Mouse (Mus musculus) cerebellum, adult 9-10 months (tissue): ENCODE data around the gene Vav2.
A peak's percentile ranks its signal among the peaks of the same experiment; 100 is the strongest.

Experiments
- DNase-seq: peaks from one replicate; pipeline ENCODE4 v3.0.0; 2022

The Vav2 gene

DNA sequence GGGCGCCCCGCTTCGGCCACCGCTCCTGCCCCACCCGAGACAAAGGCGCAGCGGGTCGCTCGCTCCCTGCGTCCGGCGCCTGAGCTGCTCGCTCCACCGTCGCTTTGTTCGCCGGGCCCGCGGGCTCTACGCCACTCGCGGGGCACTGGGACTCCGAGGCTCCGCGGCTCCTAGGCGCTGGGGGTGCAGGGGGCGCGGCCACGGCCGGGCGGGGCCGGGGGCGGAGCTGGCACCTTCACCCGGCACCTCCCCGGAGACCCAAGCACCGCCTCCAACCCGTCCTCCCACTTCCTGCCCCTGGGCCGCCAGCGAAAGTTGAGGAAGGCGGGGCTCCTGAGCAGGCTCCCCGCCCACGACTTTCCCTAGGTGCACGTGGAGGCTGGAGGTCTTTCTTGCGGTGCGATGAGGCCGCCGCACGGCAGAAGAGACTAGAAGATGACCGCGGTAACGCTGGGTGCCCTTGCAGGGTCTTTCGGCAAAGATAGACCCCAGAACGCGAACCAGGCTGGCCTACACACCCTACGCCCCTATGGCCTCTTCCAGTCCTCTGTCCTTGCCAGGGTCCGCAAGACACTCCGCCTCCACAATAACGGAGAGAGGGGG, at the start of gene Vav2:
Gene Vav2, minus strand, starts transcription at position 179 of the 603 bp plus-strand sequence.
- peak; percentile 48 for DNase-seq

DNA sequence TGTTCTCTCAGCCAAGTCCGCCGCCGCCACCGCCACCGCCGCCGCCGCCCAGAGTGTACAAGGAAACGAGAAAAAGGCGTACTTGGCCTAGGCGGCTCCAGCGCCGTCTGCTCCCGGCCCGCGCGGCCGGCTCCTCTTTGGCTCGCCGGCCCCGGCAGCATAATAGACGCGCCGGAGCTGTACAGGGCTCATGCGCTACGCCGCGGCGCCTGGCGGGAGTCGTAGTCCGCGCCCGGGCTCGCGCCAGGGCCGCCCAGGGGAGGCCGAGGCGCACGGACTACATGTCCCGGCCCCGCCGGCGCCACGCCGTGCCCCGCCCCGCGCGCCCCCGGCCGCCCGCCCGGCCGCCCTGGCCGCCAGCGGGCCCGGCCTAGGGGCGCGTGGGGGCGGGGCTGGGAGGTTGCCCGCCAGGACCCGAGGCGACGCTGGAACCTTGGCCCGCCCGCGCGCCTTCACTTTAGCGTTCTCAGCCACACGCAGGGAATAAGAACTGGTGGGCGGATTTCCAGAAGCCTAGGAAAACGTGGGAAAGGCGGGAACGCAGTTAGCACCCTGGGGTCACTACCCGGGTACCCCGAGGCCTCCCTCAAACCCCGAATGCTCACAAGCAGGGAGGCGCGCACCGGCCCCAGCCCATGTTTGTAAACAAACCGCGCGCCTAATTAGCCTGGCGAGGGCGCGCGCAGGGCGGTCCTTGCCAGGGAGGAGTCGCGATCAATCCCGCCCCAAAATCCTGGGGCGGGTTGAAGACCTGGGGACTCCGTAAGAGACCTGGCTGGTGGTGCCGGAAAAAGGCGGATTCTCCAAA, 48.9 kb upstream of the Vav2 start:
- DNase-seq = peak; percentile 94

GRCm38 (mm10) chr2:27474621-27475484, 48.0 kb upstream of the Vav2 start:
- DNase-seq = peak; percentile 55

DNA sequence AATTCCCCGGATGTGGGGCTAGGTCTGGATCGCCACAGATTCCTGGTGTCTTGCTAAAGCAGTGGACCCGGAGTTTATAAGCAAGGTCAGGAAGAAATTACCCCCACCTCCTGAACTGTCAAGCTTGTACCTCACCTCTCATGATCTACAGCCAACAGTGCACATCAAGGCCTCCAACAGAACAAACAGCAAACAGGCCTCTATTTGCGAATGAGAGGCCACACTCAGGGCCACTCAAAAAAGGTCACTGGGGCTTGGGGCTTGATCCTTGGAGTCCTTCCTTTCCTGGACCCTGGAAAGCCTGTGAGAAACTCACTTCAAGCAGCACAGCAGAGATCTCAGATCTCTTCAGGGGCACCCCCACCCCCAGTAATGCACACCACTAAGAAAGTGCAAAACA, 47.1 kb upstream of the Vav2 start:
- peak; percentile 34 for DNase-seq

- DNase-seq = no peak
These were observed 46.4 kb upstream of the Vav2 start for GRCm38 (mm10) chr2:27473061-27473765.

DNA sequence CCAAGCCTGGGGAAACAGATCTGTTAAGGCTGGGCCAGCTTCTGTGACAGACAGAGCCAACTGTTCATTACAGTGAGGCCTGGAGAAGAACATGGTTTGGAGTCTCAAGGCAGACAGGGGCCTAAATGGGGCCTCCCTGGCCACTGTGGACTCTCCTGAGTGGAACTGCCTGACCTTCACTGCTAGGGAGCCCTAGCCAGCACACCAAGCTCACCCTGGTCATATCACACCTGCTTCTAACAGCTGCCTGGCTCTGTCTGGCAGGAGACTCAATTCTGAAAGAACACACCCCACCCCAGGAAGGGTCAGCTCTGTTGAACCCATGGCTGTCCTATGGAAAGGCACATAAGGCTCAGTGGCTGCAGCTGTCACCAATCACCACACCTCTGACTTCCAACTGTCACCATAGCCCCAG, 44.3 kb upstream of the Vav2 start:
- no peak for DNase-seq

GRCm38 (mm10) chr2:27470535-27470934, 43.7 kb upstream of the Vav2 start:
- no peak for DNase-seq

DNA sequence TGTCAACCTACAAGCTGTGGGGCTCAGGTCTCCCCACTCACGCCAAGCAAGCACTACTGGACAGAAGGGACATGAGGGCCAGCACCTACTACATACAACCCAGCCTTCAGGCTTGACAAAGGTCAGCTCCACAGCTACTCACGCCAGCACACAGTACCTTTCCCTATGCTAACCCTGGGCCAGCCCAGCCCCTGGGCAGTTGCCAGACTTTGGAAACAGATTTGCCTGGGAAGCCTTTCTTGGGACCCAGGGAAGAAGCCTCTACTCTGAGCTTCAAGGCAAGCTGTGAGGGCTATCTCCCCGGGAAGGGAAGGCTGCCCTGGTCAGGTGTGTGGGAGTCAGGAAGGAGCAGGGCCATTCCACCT, 43.1 kb upstream of the Vav2 start:
- DNase-seq = no peak

DNA sequence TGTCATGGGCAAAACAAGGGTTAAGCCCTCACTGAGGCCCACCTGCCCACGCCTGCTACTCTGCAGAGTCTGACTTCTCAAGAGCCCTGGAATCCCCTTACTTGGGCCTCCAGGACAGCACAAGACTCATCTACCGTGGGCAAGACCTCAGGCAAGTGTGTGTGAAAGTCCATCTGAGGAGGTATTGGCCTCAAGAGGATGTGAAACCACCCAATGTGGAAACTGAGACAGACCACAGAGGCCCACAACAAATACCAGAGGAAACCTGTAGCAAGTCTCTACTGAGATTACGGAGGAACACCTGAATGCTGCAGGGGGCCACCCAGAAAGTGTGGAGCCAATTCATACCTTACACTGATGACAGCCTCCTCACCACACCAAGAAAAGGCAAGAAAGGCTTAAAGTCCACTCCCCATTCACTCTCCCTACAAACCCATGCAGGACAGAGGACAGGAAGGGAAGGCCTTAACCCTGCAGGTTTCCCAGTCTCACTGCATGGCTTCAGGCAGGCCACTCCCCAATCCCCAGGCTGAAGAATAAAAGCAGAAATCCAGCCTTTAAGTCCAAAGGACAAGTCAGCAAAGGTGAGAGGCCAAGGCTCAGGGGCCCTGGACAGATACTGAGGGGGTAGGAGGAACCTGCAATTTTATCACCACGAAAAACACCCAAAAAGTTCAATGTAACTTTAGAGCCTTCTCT, 42.6 kb upstream of the Vav2 start:
- no peak for DNase-seq

GRCm38 (mm10) chr2:27462901-27463300, 36.1 kb upstream of the Vav2 start:
- no peak for DNase-seq

GRCm38 (mm10) chr2:27461881-27462660, 35.2 kb upstream of the Vav2 start:
- DNase-seq = no peak

DNA sequence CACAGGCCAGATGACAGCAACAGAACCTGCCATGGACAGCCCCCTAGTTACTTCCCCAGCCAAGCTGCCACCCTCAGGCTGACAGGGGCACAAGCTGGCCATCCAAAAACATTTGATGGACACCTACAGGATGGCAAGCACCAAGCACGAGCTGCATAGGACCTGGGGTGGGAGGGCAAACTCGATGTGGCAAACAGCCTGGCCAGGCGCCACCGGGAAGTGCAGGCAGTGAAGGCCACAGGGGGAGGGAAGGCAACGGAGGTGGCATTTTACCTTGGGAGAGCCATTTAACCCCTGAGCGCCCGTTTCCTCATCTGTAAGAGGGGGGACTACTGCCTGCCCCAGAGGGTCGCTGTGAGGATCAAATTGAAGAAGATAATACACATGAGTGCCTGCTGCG, 33.8 kb upstream of the Vav2 start:
- DNase-seq = no peak

DNA sequence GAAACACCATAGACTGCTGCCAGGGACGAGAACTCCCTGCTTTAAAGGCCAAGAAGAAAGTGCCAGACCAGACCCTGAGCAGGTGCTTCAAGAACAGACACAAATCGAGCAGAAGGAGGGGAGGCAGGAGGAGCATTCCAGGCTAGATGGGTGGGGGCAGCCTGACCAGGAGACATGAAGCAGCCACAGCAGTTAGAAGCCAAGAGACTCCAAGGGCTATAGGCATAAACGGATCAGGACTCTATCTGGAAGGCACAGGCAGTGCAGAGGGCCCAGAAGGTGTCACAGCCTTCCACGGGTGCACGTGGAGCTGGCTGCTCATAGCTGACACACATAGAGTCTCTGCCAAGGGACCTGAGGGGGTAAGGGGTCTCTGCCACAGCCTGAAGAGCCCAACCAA, 33.3 kb upstream of the Vav2 start:
- no peak for DNase-seq

- no peak for DNase-seq
These were observed 32.9 kb upstream of the Vav2 start for GRCm38 (mm10) chr2:27459735-27460134.

GRCm38 (mm10) chr2:27450226-27450625, 23.4 kb upstream of the Vav2 start:
- DNase-seq = no peak

DNA sequence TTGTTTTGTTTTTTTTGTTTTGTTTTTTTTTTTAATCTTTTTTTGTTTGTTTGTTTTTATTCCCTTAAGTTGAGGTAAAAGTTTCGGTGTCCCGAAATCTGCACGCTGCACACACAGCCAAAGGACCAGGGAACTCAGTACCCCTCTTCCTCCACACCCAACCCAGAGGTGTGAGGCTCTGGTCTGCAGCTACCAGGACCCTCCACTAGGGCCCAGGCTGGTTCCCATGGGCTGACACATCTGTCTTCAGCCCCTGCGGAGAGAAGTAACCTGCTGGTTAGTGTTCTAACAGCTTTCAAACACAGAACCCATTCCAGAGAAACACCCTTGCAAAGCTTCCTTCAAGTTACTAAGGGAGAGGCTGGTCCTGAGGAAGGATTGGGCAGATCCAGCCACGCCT, 20.9 kb upstream of the Vav2 start:
- no peak for DNase-seq

DNA sequence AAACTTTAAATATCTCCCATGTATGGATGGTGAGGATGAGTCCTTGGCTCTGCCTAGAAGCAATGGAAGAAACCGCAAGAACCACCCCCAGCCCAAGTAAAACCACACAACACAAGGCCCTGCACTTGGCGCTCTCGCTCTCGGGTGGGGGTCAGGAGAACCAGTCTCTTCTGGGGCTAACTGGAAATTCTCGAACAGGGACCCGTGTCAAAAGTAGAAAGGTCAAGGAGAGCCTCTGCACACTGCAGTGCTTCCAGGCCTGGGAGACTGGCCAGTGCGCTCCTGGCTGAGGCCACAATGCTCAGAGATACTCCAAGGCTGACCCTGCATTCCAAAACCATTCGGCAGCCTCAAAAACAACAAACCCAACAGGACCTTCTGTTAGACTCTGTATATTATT, 20.0 kb upstream of the Vav2 start:
- no peak for DNase-seq

DNA sequence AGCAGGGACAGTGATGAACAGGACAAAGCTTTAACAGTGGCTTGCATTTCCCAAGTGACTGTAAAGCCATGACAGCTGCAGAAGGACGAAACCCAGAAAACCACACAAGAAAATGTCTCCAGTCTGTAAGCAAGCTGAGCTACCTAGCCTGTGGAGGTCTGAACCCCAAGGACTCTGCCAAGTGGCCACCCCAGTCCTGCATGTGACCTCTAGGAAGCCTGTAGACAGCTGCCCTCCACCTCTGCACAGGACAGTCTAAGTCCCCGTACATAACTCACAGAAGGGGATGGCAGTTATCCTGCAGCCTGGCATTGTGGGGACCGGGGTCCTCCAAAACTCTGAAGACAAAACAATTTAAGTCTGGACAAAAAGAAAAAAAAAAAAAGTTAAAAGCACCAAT, 19.1 kb upstream of the Vav2 start:
- no peak for DNase-seq

DNA sequence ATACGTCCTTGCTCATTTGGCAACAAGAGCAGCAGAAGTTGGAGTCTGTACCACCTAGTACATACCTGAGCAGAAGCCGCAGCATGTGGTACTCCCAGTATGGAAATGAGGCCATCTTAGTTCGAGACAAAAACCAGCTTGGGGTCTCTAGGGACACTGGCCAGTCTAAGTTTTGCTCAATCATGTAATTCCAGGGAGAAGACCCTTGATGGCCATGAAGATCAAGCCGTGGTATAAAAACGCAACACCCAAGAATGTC, 16.5 kb upstream of the Vav2 start:
- DNase-seq = no peak

GRCm38 (mm10) chr2:27442708-27443449, 16.0 kb upstream of the Vav2 start:
- peak; percentile 41 for DNase-seq
